Mouse (Mus musculus) lung, embryonic 14.5 days (tissue): ENCODE data around the gene Akt3. TPM values are rescaled to one million over a fixed set of nuclear protein-coding genes. Genes with fewer than 3 reads are reported as not detected.

Source experiments
- ATAC-seq: fragments of 200-750 bp; cut with Nextera tagmentation; 2 replicates; pipeline ENCODE4 v1.8.0; 2017; ENCODE audit warnings: mild to moderate bottlenecking, moderate TSS enrichment, moderate library complexity; ENCODE audit not compliant: insufficient read depth
- DNase-seq: peaks from one replicate; pipeline ENCODE4 v3.0.0-alpha.2; 2015
- H3K27ac ChIP-seq: fragments of 300-500 bp; sonication (generic); 2 replicates; pipeline ENCODE4 v1.5.1; 2014; ENCODE audit warnings: low read depth, mild to moderate bottlenecking, moderate library complexity
- H3K27me3 ChIP-seq: fragments of 300-500 bp; sonication (generic); 2 replicates; pipeline ENCODE4 v1.6.1; 2014; ENCODE audit warnings: low read length, control low read depth; ENCODE audit not compliant: insufficient read depth
- H3K36me3 ChIP-seq: fragments of 300-500 bp; sonication (generic); 2 replicates; pipeline ENCODE4 v1.6.1; 2014; ENCODE audit warnings: control low read depth; ENCODE audit not compliant: insufficient read depth
- H3K4me1 ChIP-seq: fragments of 300-500 bp; sonication (generic); 2 replicates; pipeline ENCODE4 v1.6.1; 2014; ENCODE audit warnings: antibody characterized with exemption, control low read depth; ENCODE audit not compliant: insufficient read depth
- H3K4me2 ChIP-seq: fragments of 300-500 bp; sonication (generic); 2 replicates; pipeline ENCODE4 v1.6.1; 2014; ENCODE audit warnings: mild to moderate bottlenecking
- H3K4me3 ChIP-seq: fragments of 300-500 bp; sonication (generic); 2 replicates; pipeline ENCODE4 v1.5.1; 2014; ENCODE audit warnings: low read depth, low read length
- H3K9ac ChIP-seq: fragments of 300-500 bp; sonication (generic); 2 replicates; pipeline ENCODE4 v1.6.1; 2014
- H3K9me3 ChIP-seq: fragments of 300-500 bp; sonication (generic); 2 replicates; pipeline ENCODE4 v1.6.1; 2016; ENCODE audit warnings: low read depth, low read length, control low read depth
- CTCF ChIP-seq: IDR thresholded peaks from 2 replicates; pipeline ENCODE4 v1.5.1; 2016; ENCODE audit warnings: antibody characterized with exemption, low read depth
- WGBS: fragments of 180-500 bp; shearing (Covaris S2); extraction: QIAGEN DNeasy Blood & Tissue Kit; methylation state at CpG from one replicate; pipeline ENCODE4 v1.1.7; 2014; 5-methylcytosine and 5-hydroxymethylcytosine counted together
- polyA plus RNA-seq: library from polyadenylated mRNA; unstranded; fragments of >200 nt; fragmentation: Nextera tagmentation; extraction: Ambion mirVana; gene quantifications from 2 replicates; pipeline ENCODE4 v1.2.1, GENCODE M21; 2014

The Akt3 gene
- polyA plus RNA-seq, 1 experiment from 2014 or later: 6.9 TPM

- Histone ChIP-seq H3K9me3 (no peaks in the 10 kb centered on the region), H3K4me3 (no peak overlapping the region), H3K4me2 (no peak overlapping the region)
These were observed 261.3 kb downstream of the Akt3 start for GRCm38 (mm10) chr1:176996630-176997201.

GRCm38 (mm10) chr1:176996166-176996565 lies 261.8 kb downstream of the Akt3 start:
- H3K4me1 ChIP-seq: no peaks in the 10 kb centered on the region; the same call in 1 of the 2 replicates
- no peaks in the 10 kb centered on the region for H3K9me3 ChIP-seq
- H3K4me2 ChIP-seq: no peak overlapping the region
- H3K36me3 ChIP-seq: no peaks in the 10 kb centered on the region
- no peak overlapping the region for H3K9ac ChIP-seq
- H3K27me3 ChIP-seq: no peaks in the 10 kb centered on the region
- H3K4me3 ChIP-seq: no peak overlapping the region
- no peak for DNase-seq
- no peak overlapping the region for H3K27ac ChIP-seq
- no peak for ATAC-seq
- no peak for TF ChIP-seq CTCF
- 86% methylated on average over 3 of the region's 3 CpGs for WGBS

More at GRCm38 (mm10) chr1:176996630-176997201, 261.3 kb downstream of the Akt3 start:
- peak; percentile 56 for DNase-seq
- TF ChIP-seq CTCF: no peak
- H3K4me1 ChIP-seq: no peaks in the 10 kb centered on the region; the same call in 1 of the 2 replicates
- ATAC-seq: no peak
- WGBS: 39% methylated on average over 16 of the region's 16 CpGs
- no peak overlapping the region for H3K9ac ChIP-seq
- no peaks in the 10 kb centered on the region for H3K27me3 ChIP-seq
- H3K36me3 ChIP-seq: no peaks in the 10 kb centered on the region
- no peak overlapping the region for H3K27ac ChIP-seq

- H3K4me3 ChIP-seq: no peak overlapping the region
- DNase-seq (no peak), ATAC-seq (no peak)
- 82% methylated on average over 4 of the region's 4 CpGs for WGBS
- no peaks in the 10 kb centered on the region; the same call in 1 of the 2 replicates for H3K4me1 ChIP-seq
- H3K9ac ChIP-seq: no peak overlapping the region
- H3K4me2 ChIP-seq: no peak overlapping the region
- H3K27ac ChIP-seq: no peak overlapping the region
- no peaks in the 10 kb centered on the region for H3K36me3 ChIP-seq
- no peaks in the 10 kb centered on the region for H3K9me3 ChIP-seq
- no peaks in the 10 kb centered on the region for H3K27me3 ChIP-seq
- TF ChIP-seq CTCF: no peak
These were observed 262.6 kb downstream of the Akt3 start for GRCm38 (mm10) chr1:176995419-176995775.

- H3K4me1 ChIP-seq: no peaks in the 10 kb centered on the region; the same call in 1 of the 2 replicates
These were observed 263.1 kb downstream of the Akt3 start for GRCm38 (mm10) chr1:176994707-176995418.

GRCm38 (mm10) chr1:176994087-176994486 lies 263.9 kb downstream of the Akt3 start:
- no peak overlapping the region for H3K9ac ChIP-seq
- H3K27ac ChIP-seq: no peak overlapping the region
- no peaks in the 10 kb centered on the region for H3K36me3 ChIP-seq
- 43% methylated on average over 7 of the region's 7 CpGs for WGBS
- H3K9me3 ChIP-seq: no peaks in the 10 kb centered on the region
- H3K27me3 ChIP-seq: no peaks in the 10 kb centered on the region
- no peak overlapping the region for H3K4me2 ChIP-seq
- H3K4me3 ChIP-seq: no peak overlapping the region
- ATAC-seq (0 out of 2 replicates have a peak, but pooled peaks have one; percentile 17), DNase-seq (peak; percentile 18)
- H3K4me1 ChIP-seq: no peaks in the 10 kb centered on the region; the same call in 1 of the 2 replicates
- no peak for TF ChIP-seq CTCF

More at GRCm38 (mm10) chr1:176994707-176995418, 263.1 kb downstream of the Akt3 start:
- Histone ChIP-seq H3K9me3 (no peaks in the 10 kb centered on the region), H3K4me3 (no peak overlapping the region), H3K9ac (no peak overlapping the region), H3K36me3 (no peaks in the 10 kb centered on the region), H3K27ac (no peak overlapping the region), H3K27me3 (no peaks in the 10 kb centered on the region), H3K4me2 (no peak overlapping the region)
- ATAC-seq: no peak
- no peak for TF ChIP-seq CTCF
- peak; percentile 19 for DNase-seq
- WGBS: 57% methylated on average over 11 of the region's 11 CpGs

- ATAC-seq (no peak), DNase-seq (no peak)
- H3K9me3 ChIP-seq: no peaks in the 10 kb centered on the region
- no peaks in the 10 kb centered on the region for H3K36me3 ChIP-seq
- H3K4me2 ChIP-seq: no peak overlapping the region
- no peak for TF ChIP-seq CTCF
- H3K4me3 ChIP-seq: no peak overlapping the region
- no peak overlapping the region for H3K27ac ChIP-seq
- no peaks in the 10 kb centered on the region for H3K27me3 ChIP-seq
- WGBS: 80% methylated on average over 18 of the region's 18 CpGs
- no peak overlapping the region for H3K9ac ChIP-seq
- no peaks in the 10 kb centered on the region for H3K4me1 ChIP-seq
These were observed 264.6 kb downstream of the Akt3 start for GRCm38 (mm10) chr1:176993141-176994010.
